Mouse (Mus musculus) MEL (cell line): ENCODE measurements around the gene Trdn. TPM values are rescaled to one million over a fixed set of nuclear protein-coding genes. Genes with fewer than 3 reads are reported as not detected.
A peak's percentile ranks its signal among the peaks of the same experiment; 100 is the strongest.

ENCODE experiments used
- DNase-seq: peaks from one replicate; pipeline ENCODE4 v3.0.0; 2011; ENCODE audit warnings: low read depth, low spot score
- H3K27ac ChIP-seq: 2 replicates; pipeline ENCODE4 v1.5.1; 2012; ENCODE audit warnings: low read depth, mild to moderate bottlenecking, control low read depth, low read length, moderate library complexity; ENCODE audit not compliant: control insufficient read depth
- H3K27me3 ChIP-seq, 2 experiments: fragments of 150-350 bp in 1 of 2; sonication (generic) in 1 of 2; 2 replicates each; pipeline ENCODE4 v1.6.1; 2012; ENCODE audit warnings: low read length in 2 of 2, mild to moderate bottlenecking in 2 of 2, improper control_type of control experiment in 1 of 2, moderate library complexity in 1 of 2; ENCODE audit not compliant: insufficient read depth in 2 of 2, control insufficient read depth in 1 of 2
- H3K36me3 ChIP-seq, 2 experiments: 2 replicates each; pipeline ENCODE4 v1.6.1; 2012 to 2014; ENCODE audit warnings: low read length in 2 of 2, improper control_type of control experiment in 1 of 2, inconsistent platforms in 1 of 2, mild to moderate bottlenecking in 1 of 2; ENCODE audit not compliant: insufficient read depth in 2 of 2, control insufficient read depth in 1 of 2
- H3K4me1 ChIP-seq, 2 experiments: fragments of 150-350 bp in 1 of 2; sonication (generic) in 1 of 2; 2 replicates each; pipeline ENCODE4 v1.6.1; 2012; ENCODE audit warnings: low read length in 2 of 2, improper control_type of control experiment in 1 of 2, mild to moderate bottlenecking in 1 of 2; ENCODE audit not compliant: insufficient read depth in 2 of 2, control insufficient read depth in 1 of 2
- H3K4me3 ChIP-seq, 2 experiments: fragments of 150-350 bp in 1 of 2; sonication (generic) in 1 of 2; 2 replicates each; pipeline ENCODE4 v1.5.1; 2012; ENCODE audit warnings: low read depth in 2 of 2, low read length in 2 of 2, mild to moderate bottlenecking in 2 of 2, moderate library complexity in 2 of 2, control low read depth in 1 of 2, improper control_type of control experiment in 1 of 2; ENCODE audit not compliant: control insufficient read depth in 1 of 2, insufficient read depth in 1 of 2
- H3K79me2 ChIP-seq: 2 replicates; pipeline ENCODE4 v1.6.1; 2012; ENCODE audit warnings: mild to moderate bottlenecking, low read length, moderate library complexity; ENCODE audit not compliant: control insufficient read depth, poor library complexity, insufficient read depth
- H3K9ac ChIP-seq: 2 replicates; pipeline ENCODE4 v1.6.1; 2012; ENCODE audit warnings: low read depth, mild to moderate bottlenecking, control low read depth, low read length, moderate library complexity; ENCODE audit not compliant: control insufficient read depth, poor library complexity, severe bottlenecking
- H3K9me3 ChIP-seq: fragments of 150-350 bp; sonication (generic); replicated peaks from 2 replicates; pipeline ENCODE4 v1.6.1; 2012; ENCODE audit warnings: mild to moderate bottlenecking, low read length, improper control_type of control experiment, moderate library complexity; ENCODE audit not compliant: insufficient read depth
- BHLHE40 ChIP-seq: IDR thresholded peaks from 2 replicates; pipeline ENCODE4 v1.6.1; 2012; ENCODE audit warnings: low read depth, mild to moderate bottlenecking, inconsistent platforms, low read length, improper control_type of control experiment, borderline replicate concordance
- CHD2 ChIP-seq: IDR thresholded peaks from 2 replicates; pipeline ENCODE4 v1.6.1; 2011; ENCODE audit warnings: low read length, improper control_type of control experiment
- ELF1 ChIP-seq: IDR thresholded peaks from 2 replicates; pipeline ENCODE4 v1.6.1; 2014; ENCODE audit warnings: low read depth, mild to moderate bottlenecking, inconsistent platforms, low read length, improper control_type of control experiment, moderate library complexity
- GABPA ChIP-seq: IDR thresholded peaks from 2 replicates; pipeline ENCODE4 v1.6.1; 2012; ENCODE audit warnings: low read depth, mild to moderate bottlenecking, inconsistent platforms, low read length, improper control_type of control experiment, moderate library complexity
- GATA1 ChIP-seq: IDR thresholded peaks from 2 replicates; pipeline ENCODE4 v1.6.1; 2011; ENCODE audit warnings: low read depth, low read length, improper control_type of control experiment
- HCFC1 ChIP-seq: IDR thresholded peaks from 2 replicates; pipeline ENCODE4 v1.6.1; 2012; ENCODE audit warnings: low read depth, mild to moderate bottlenecking, inconsistent platforms, low read length, improper control_type of control experiment, moderate library complexity
- MAFK ChIP-seq: IDR thresholded peaks from 2 replicates; pipeline ENCODE4 v1.6.1; 2011; ENCODE audit warnings: low read depth, mild to moderate bottlenecking, low read length, improper control_type of control experiment, borderline replicate concordance
- MAX ChIP-seq: IDR thresholded peaks from 2 replicates; pipeline ENCODE4 v1.6.1; 2011; ENCODE audit warnings: low read length, improper control_type of control experiment
- MAZ ChIP-seq: IDR thresholded peaks from 2 replicates; pipeline ENCODE4 v1.6.1; 2012; ENCODE audit warnings: low read depth, mild to moderate bottlenecking, inconsistent platforms, low read length, improper control_type of control experiment
- MEF2A ChIP-seq: IDR thresholded peaks from 2 replicates; pipeline ENCODE4 v1.6.1; 2014; ENCODE audit warnings: low read depth, mild to moderate bottlenecking, inconsistent platforms, low read length, improper control_type of control experiment; ENCODE audit not compliant: poor library complexity, insufficient replicate concordance, severe bottlenecking; ENCODE audit errors: extremely low read depth
- MXI1 ChIP-seq: IDR thresholded peaks from 2 replicates; pipeline ENCODE4 v1.6.1; 2011; ENCODE audit warnings: mild to moderate bottlenecking, low read depth, low read length, improper control_type of control experiment
- POLR2A ChIP-seq, 2 experiments: IDR thresholded peaks; 2 replicates each; pipeline ENCODE4 v1.6.1; 2011 to 2012; ENCODE audit warnings: low read length in 2 of 2, mild to moderate bottlenecking in 2 of 2, control low read depth in 1 of 2, improper control_type of control experiment in 1 of 2, low read depth in 1 of 2, moderate library complexity in 1 of 2; ENCODE audit not compliant: control insufficient read depth in 1 of 2, insufficient read depth in 1 of 2, poor library complexity in 1 of 2
- POLR2AphosphoS2 ChIP-seq: IDR thresholded peaks from 2 replicates; pipeline ENCODE4 v1.6.1; 2011; ENCODE audit warnings: low read length, improper control_type of control experiment
- POLR2AphosphoS5 ChIP-seq: IDR thresholded peaks from 2 replicates; pipeline ENCODE4 v1.6.1; 2012; ENCODE audit warnings: low read depth, borderline replicate concordance, mild to moderate bottlenecking, inconsistent platforms, low read length, moderate library complexity, mixed read lengths
- RAD21 ChIP-seq: IDR thresholded peaks from 2 replicates; pipeline ENCODE4 v1.6.1; 2011; ENCODE audit warnings: mild to moderate bottlenecking, low read depth, low read length, improper control_type of control experiment
- RCOR1 ChIP-seq: IDR thresholded peaks from 2 replicates; pipeline ENCODE4 v1.6.1; 2012; ENCODE audit warnings: low read depth, mild to moderate bottlenecking, inconsistent platforms, low read length, improper control_type of control experiment
- SIN3A ChIP-seq: IDR thresholded peaks from 2 replicates; pipeline ENCODE4 v1.6.1; 2012; ENCODE audit warnings: low read length, improper control_type of control experiment, inconsistent platforms
- TCF12 ChIP-seq: IDR thresholded peaks from 2 replicates; pipeline ENCODE4 v1.6.1; 2014; ENCODE audit warnings: low read depth, mild to moderate bottlenecking, inconsistent platforms, low read length, improper control_type of control experiment, moderate library complexity
- USF1 ChIP-seq: IDR thresholded peaks from 2 replicates; pipeline ENCODE4 v1.6.1; 2014; ENCODE audit warnings: low read depth, mild to moderate bottlenecking, inconsistent platforms, low read length, improper control_type of control experiment, moderate library complexity
- polyA plus RNA-seq, 2 experiments: library from polyadenylated mRNA; stranded (reverse) in 1 of 2; unstranded in 1 of 2; fragments of >175 nt in 1 of 2; fragments of >200 nt in 1 of 2; gene quantifications; 2 replicates each; pipeline versions ENCODE4 v1.2.1 to v1.2.4; 2012; ENCODE audit warnings: low replicate concordance in 2 of 2, low read depth in 1 of 2; ENCODE audit not compliant: insufficient read length in 2 of 2, insufficient read depth in 1 of 2, missing spikeins in 1 of 2
- total RNA-seq: library from RNA; depleted of rRNA; stranded (reverse); fragments of 300-350 nt; gene quantifications from 2 replicates; pipeline ENCODE4 v1.2.3, GENCODE M21; 2012

The Trdn gene
- total and polyA plus RNA-seq, 3 experiments: not detected

DNA sequence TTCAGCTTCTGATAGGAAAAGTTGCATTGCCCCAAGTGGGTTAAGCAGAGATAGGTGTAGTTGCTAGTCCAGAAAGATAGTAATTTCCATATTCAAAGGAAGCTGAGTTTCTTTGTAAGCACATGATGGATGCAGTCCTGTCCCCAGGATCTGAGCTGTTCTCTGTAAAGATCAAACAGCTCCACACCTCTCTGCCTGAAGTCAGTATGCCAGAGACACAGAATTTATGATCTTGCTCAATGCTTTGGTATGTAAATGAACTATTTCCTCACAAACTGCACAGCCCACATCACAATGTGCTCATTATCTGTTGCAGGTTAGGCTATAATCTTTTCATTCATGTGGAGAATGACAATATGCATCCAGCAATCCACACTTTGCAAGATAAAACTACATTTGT is 8.0 kb downstream of the Trdn start:
- H3K27ac ChIP-seq: 0 out of 2 replicates have a peak overlapping the region, but pooled peaks have one; percentile 15
- TF ChIP-seq CHD2 (no peak), BHLHE40 (no peak), GABPA (no peak), POLR2AphosphoS2 (no peak), HCFC1 (no peak), POLR2A (IDR thresholded peaks at IDR 0.05; ENCODE audit: control insufficient read depth in 1 of 2, insufficient read depth in 1 of 2, low read depth in 1 of 2, low read length in 2 of 2, poor library complexity in 1 of 2) (no peak), MAFK (no peak), SIN3A (no peak), POLR2AphosphoS5 (no peak), MAX (no peak), MEF2A (no peak), GATA1 (no peak), MXI1 (no peak), RCOR1 (no peak), TCF12 (no peak), MAZ (no peak), RAD21 (no peak), USF1 (no peak)
- no peaks in the 10 kb centered on the region for H3K4me1 ChIP-seq
- peak; percentile 1 for DNase-seq
- no peaks in the 10 kb centered on the region for H3K9me3 ChIP-seq
- no peak overlapping the region for H3K9ac ChIP-seq
- H3K79me2 ChIP-seq: no peaks in the 10 kb centered on the region
- H3K36me3 ChIP-seq: no peaks in the 10 kb centered on the region
- no peak overlapping the region for H3K4me3 ChIP-seq
- H3K27me3 ChIP-seq: no peaks in the 10 kb centered on the region

DNA sequence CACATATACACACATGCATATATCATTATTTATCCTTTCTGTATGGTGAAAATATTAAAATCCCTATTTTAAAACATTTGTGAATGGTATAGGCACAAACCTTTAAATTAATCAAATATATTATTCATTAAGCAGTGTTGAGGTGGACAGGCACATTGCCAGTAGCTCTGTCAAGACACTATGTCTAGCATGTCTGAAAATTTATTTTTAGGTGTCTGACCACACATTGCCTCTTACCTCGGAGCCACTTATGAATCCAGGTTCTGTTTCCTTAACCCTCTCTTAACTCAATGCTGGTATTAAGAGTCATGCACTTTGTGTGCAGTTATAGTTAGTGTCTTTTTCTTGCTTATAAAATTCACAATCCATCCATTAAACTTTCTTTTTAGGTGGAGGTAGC is 12.0 kb downstream of the Trdn start:
- no peak for TF ChIP-seq POLR2AphosphoS5
- TF ChIP-seq CHD2: no peak
- no peak for TF ChIP-seq ELF1
- no peak for TF ChIP-seq SIN3A
- Histone ChIP-seq H3K4me1 (no peaks in the 10 kb centered on the region), H3K4me3 (no peak overlapping the region), H3K9me3 (no peaks in the 10 kb centered on the region), H3K27me3 (no peaks in the 10 kb centered on the region), H3K27ac (no peak overlapping the region), H3K79me2 (no peaks in the 10 kb centered on the region), H3K36me3 (no peaks in the 10 kb centered on the region), H3K9ac (no peak overlapping the region)
- no peak for DNase-seq
